Mouse (Mus musculus): ENCODE data around the gene Smad5.

DNA sequence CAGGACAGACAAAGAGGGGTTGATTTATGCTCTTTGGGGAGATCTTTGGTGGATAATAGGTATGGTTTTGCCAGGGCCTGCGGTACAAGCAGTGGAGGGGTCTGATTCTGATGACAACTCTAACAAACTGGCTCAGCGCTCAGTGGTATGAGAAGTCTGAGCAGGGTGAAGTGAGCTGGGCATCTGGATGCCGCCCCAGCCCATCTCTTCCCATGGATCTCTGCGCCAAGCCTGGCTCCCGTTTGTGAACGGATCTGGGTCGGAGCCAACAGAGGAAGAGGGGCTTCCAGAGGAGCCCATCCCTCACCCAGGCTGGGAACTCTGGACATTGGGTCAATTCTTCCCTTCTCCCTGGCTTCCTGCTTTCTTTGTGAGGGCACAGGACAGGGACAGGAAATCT lies 19.5 kb upstream of the Smad5 start:
- TF ChIP-seq POLR2A (IDR thresholded peaks at IDR 0.05; ENCODE audit: control insufficient read depth in 1 of 2, insufficient read depth in 1 of 2, low read depth in 1 of 2, low read length in 2 of 2, poor library complexity in 1 of 2) (no peak), MAX (IDR thresholded peaks at IDR 0.05; ENCODE audit: low read length) (no peak), CTCF (IDR thresholded peaks at IDR 0.05 in 2 of 3, conservative IDR thresholded peaks at IDR 0.05 in 1 of 3; ENCODE audit: control insufficient read depth in 1 of 3, insufficient read depth in 1 of 3, low read depth in 2 of 3, low read length in 3 of 3, poor library complexity in 1 of 3, severe bottlenecking in 1 of 3) (no peak), CHD2 (IDR thresholded peaks at IDR 0.05; ENCODE audit: low read length) (no peak), MEF2A (IDR thresholded peaks at IDR 0.05; ENCODE audit: extremely low read depth, insufficient replicate concordance, low read depth, low read length, poor library complexity, severe bottlenecking) (no peak), POLR2AphosphoS2 (IDR thresholded peaks at IDR 0.05; ENCODE audit: low read length) (no peak), JUND (IDR thresholded peaks at IDR 0.05; ENCODE audit: low read depth, low read length) (no peak), EP300 (IDR thresholded peaks at IDR 0.05; ENCODE audit: low read depth in 1 of 2, low read length in 2 of 2) (no peak), ZC3H11A (IDR thresholded peaks at IDR 0.05; ENCODE audit: low read depth, low read length) (no peak), MYC (IDR thresholded peaks at IDR 0.05; ENCODE audit: low read depth, low read length) (no peak), ETS1 (IDR thresholded peaks at IDR 0.05; ENCODE audit: low read depth, low read length) (no peak), ZNF384 (IDR thresholded peaks at IDR 0.05; ENCODE audit: low read depth, low read length) (no peak), NELFE (IDR thresholded peaks at IDR 0.05; ENCODE audit: low read depth, low read length) (no peak)

All from MEL (cell line).